Mouse (Mus musculus) bone marrow, adult 2 months (tissue): ENCODE measurements at regions not wholly inside any gene's neighbourhood (a gene's known extent, or its start where the extent isn't known, plus 50 kb on each side); places are given as distances from the start of the nearest gene placed in this dataset.

Source experiments
- CTCF ChIP-seq: fragments of 200-500 bp; IDR thresholded peaks from 2 replicates; pipeline ENCODE4 v1.5.1; 2011; ENCODE audit warnings: low read length, control low read depth; ENCODE audit not compliant: control insufficient read depth, insufficient read depth
- POLR2A ChIP-seq: fragments of 200-500 bp; IDR thresholded peaks from 2 replicates; pipeline ENCODE4 v1.6.1; 2011; ENCODE audit warnings: low read depth, mild to moderate bottlenecking, control low read depth, low read length, borderline replicate concordance; ENCODE audit not compliant: control insufficient read depth

- TF ChIP-seq POLR2A (no peak), CTCF (no peak)
Measured at GRCm38 (mm10) chr14:76854965-76855364, 181.6 kb upstream of the Ccdc122 start.
